Mouse (Mus musculus) lung, embryonic 14.5 days (tissue): Measurements from ENCODE around the gene Kcns1. TPM values are rescaled to one million over a fixed set of nuclear protein-coding genes. Genes with fewer than 3 reads are reported as not detected.

Source experiments
- ATAC-seq: fragments of 200-750 bp; cut with Nextera tagmentation; 2 replicates; pipeline ENCODE4 v1.8.0; 2017; ENCODE audit warnings: mild to moderate bottlenecking, moderate TSS enrichment, moderate library complexity; ENCODE audit not compliant: insufficient read depth
- DNase-seq: peaks from one replicate; pipeline ENCODE4 v3.0.0-alpha.2; 2015
- H3K27ac ChIP-seq: fragments of 300-500 bp; sonication (generic); 2 replicates; pipeline ENCODE4 v1.5.1; 2014; ENCODE audit warnings: low read depth, mild to moderate bottlenecking, moderate library complexity
- H3K27me3 ChIP-seq: fragments of 300-500 bp; sonication (generic); 2 replicates; pipeline ENCODE4 v1.6.1; 2014; ENCODE audit warnings: low read length, control low read depth; ENCODE audit not compliant: insufficient read depth
- H3K36me3 ChIP-seq: fragments of 300-500 bp; sonication (generic); 2 replicates; pipeline ENCODE4 v1.6.1; 2014; ENCODE audit warnings: control low read depth; ENCODE audit not compliant: insufficient read depth
- H3K4me1 ChIP-seq: fragments of 300-500 bp; sonication (generic); 2 replicates; pipeline ENCODE4 v1.6.1; 2014; ENCODE audit warnings: antibody characterized with exemption, control low read depth; ENCODE audit not compliant: insufficient read depth
- H3K4me2 ChIP-seq: fragments of 300-500 bp; sonication (generic); 2 replicates; pipeline ENCODE4 v1.6.1; 2014; ENCODE audit warnings: mild to moderate bottlenecking
- H3K4me3 ChIP-seq: fragments of 300-500 bp; sonication (generic); 2 replicates; pipeline ENCODE4 v1.5.1; 2014; ENCODE audit warnings: low read depth, low read length
- H3K9ac ChIP-seq: fragments of 300-500 bp; sonication (generic); 2 replicates; pipeline ENCODE4 v1.6.1; 2014
- H3K9me3 ChIP-seq: fragments of 300-500 bp; sonication (generic); 2 replicates; pipeline ENCODE4 v1.6.1; 2016; ENCODE audit warnings: low read depth, low read length, control low read depth
- CTCF ChIP-seq: IDR thresholded peaks from 2 replicates; pipeline ENCODE4 v1.5.1; 2016; ENCODE audit warnings: antibody characterized with exemption, low read depth
- WGBS: fragments of 180-500 bp; shearing (Covaris S2); extraction: QIAGEN DNeasy Blood & Tissue Kit; methylation state at CpG from one replicate; pipeline ENCODE4 v1.1.7; 2014; 5-methylcytosine and 5-hydroxymethylcytosine counted together
- polyA plus RNA-seq: library from polyadenylated mRNA; unstranded; fragments of >200 nt; fragmentation: Nextera tagmentation; extraction: Ambion mirVana; gene quantifications from 2 replicates; pipeline ENCODE4 v1.2.1, GENCODE M21; 2014

The Kcns1 gene
- polyA plus RNA-seq, 1 experiment from 2014 or later = not detected

DNA sequence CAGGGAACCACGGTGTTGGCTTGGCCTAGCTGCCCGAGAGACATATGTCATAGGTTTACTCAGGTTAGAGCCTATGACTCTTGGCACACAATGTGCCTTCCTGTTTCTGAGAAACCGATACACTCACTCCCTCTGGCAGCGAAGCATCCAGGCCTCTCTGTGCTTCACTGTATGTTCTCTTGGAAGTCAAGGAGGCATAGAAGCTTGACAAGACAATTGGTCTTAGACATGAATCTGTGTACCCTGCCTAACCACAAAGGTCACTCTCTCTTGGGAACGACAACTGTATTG is 25.7 kb upstream of the Kcns1 start:
- no peak for TF ChIP-seq CTCF
- H3K9ac ChIP-seq = no peak overlapping the region
- H3K4me1 ChIP-seq = no peaks in the 10 kb centered on the region
- no peaks in the 10 kb centered on the region for H3K9me3 ChIP-seq
- no peak overlapping the region for H3K4me3 ChIP-seq
- 81% methylated on average over 5 of the region's 5 CpGs for WGBS
- no peak overlapping the region for H3K27ac ChIP-seq
- H3K4me2 ChIP-seq = no peak overlapping the region
- no peaks in the 10 kb centered on the region for H3K27me3 ChIP-seq
- no peaks in the 10 kb centered on the region for H3K36me3 ChIP-seq
- ATAC-seq = no peak
- no peak for DNase-seq

DNA sequence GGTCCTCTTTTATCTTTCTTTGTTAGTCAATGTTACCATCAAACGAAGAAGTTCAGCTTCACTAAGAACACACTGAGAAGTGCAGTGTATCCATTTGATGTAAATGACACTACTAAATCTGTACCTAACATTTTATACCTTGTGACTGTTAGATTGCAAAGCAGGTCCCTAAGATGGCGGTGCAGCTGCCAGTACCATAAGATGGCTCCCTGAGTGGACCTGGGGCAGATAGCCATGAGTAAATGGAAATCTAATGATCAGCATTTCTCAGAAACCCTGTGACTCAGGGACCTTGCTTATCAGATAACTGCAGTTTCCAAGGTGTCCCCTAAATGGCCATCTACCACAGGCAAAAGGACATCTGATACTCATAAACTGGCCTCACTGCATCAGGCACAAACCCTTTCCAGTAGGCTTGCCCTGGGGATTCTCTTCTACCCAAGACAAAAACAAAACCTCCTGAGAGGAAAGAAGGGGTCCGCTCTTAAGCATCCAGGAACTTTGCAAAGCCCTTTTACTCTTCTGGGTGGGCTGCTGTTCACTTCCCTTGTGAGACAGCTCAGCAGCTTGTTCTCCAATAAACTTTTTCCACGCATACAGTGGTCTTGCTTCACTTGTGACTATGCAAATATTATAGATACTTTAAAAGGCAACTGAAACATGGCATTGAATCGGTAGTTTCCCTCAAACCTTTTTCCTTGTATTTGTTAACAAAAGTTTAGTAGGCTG is 25.2 kb upstream of the Kcns1 start:
- DNase-seq (no peak), ATAC-seq (no peak)
- 74% methylated on average over 5 of the region's 5 CpGs for WGBS
- Histone ChIP-seq H3K9me3 (no peaks in the 10 kb centered on the region), H3K36me3 (no peaks in the 10 kb centered on the region), H3K27ac (no peak overlapping the region), H3K9ac (no peak overlapping the region), H3K4me1 (no peaks in the 10 kb centered on the region), H3K4me2 (no peak overlapping the region), H3K27me3 (no peaks in the 10 kb centered on the region), H3K4me3 (no peak overlapping the region)
- no peak for TF ChIP-seq CTCF

DNA sequence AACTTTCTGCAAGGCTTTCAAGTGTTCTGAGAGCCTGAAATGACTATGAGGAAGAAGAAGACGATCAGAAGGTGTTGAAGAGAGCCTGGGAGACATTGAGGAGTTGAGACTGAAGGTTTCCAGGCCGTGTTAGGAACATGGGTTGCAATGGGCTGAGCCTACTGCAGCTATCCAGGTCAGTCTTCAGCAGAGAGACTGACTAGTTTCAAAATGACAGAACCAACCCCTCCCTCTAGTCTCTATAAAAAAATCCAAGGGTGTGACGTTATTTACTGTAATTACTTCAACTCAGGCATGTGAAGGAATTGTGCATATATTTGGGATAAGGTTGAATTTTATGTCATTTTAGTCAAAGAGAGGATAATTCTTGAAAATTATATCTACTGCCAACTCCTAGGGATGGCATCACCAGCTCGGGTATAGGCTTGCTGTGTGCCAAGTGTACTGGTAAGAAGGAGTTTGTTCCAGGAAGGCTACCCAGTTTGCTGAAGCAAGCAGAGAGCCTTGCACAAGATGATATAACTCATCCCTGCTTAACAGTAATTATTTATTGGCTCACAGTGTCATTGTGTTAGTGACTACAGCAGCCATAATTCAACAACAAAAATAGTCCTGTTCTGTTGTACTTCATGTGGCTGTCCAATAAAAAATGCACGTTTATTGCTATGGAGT is 24.2 kb upstream of the Kcns1 start:
- ATAC-seq (no peak), DNase-seq (no peak)
- Histone ChIP-seq H3K27ac (no peak overlapping the region), H3K9me3 (no peaks in the 10 kb centered on the region), H3K4me1 (no peaks in the 10 kb centered on the region), H3K27me3 (no peaks in the 10 kb centered on the region), H3K36me3 (no peaks in the 10 kb centered on the region), H3K9ac (no peak overlapping the region), H3K4me2 (no peak overlapping the region), H3K4me3 (no peak overlapping the region)
- no peak for TF ChIP-seq CTCF
- WGBS = 80% methylated on average over 5 of the region's 5 CpGs

DNA sequence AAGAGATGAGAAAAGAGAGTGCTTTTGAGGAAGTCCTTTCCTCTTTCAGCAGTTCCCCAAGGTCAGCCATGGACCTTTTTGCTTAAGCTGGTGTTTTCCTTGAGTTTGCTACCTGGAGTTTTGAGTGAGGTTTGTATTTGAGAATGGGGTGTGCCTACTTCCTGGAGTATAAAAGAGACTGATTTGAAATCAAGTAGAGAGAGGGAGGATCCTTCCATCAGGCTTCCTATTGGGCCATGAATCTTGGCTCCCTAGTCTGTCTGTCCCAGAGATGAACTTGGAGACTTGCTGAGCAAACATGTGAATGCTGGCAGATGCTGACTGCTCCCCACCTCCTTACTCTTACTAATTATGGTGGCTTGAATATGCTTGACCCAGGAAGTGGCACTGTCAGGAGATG is 21.4 kb upstream of the Kcns1 start:
- no peaks in the 10 kb centered on the region for H3K4me1 ChIP-seq
- TF ChIP-seq CTCF = no peak

DNA sequence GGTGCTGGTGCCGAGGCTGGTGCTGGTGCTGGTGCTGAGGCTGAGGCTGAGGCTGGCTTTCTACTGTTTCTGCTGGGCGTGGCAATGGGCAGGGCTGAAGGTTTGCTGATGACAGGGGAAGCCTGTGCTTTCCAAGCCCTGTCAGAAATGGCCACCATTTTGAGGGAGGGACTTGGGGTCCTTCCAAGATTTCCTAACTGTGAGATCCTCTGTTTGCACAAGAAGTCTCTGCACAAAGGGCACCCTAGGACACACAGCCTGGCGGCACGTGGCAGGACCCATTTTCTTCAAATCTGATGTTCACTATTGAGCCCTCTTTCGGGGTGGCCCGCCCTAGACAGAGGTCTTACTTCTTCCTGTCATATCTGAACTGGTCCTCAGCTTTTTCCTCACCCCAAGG is 19.7 kb upstream of the Kcns1 start, which contains the start of gene Wfdc12:
TSS of gene Wfdc12 (minus strand) at position 33 of the 400 bp plus-strand sequence.
- no peak for TF ChIP-seq CTCF
- Histone ChIP-seq H3K4me3 (no peak within 1 kb of the TSS), H3K4me1 (no peaks in the 10 kb centered on the region), H3K27me3 (no peaks in the 10 kb centered on the region), H3K36me3 (no peaks in the 10 kb centered on the region), H3K9me3 (no peaks in the 10 kb centered on the region), H3K9ac (no peak within 1 kb of the TSS), H3K4me2 (no peak within 1 kb of the TSS), H3K27ac (no peak within 1 kb of the TSS)
- WGBS = 69% methylated on average over 6 of the region's 6 CpGs
- ATAC-seq (no peak), DNase-seq (peak; percentile 34)

More for the DNA sequence above, 21.4 kb upstream of the Kcns1 start:
- Histone ChIP-seq H3K9me3 (no peaks in the 10 kb centered on the region), H3K36me3 (no peaks in the 10 kb centered on the region), H3K27me3 (no peaks in the 10 kb centered on the region), H3K9ac (no peak overlapping the region), H3K4me2 (no peak overlapping the region), H3K27ac (no peak overlapping the region), H3K4me3 (no peak overlapping the region)
- DNase-seq (no peak), ATAC-seq (no peak)

DNA sequence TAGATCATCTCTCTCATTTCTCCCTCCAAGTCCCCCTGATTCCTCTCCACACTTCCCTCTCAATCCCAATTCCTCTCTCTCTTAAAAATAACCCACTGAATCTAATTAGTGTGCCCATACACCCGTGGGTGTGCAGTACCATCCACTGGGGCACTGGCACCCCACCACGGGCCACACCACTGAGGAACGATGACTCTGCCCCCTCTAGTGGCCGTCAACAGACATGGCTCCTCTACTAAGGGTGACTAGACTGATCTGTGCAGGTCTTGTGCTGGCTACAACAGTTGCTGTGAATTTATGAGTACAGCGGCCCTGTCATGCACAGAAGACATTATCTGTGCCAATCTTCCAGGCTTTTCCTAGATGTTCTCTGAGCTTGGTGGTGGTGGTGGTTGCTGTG is 17.8 kb upstream of the Kcns1 start:
- whole genome bisulfite sequencing = 29% methylated on average over 5 of the region's 5 CpGs
- ATAC-seq = no peak

DNA sequence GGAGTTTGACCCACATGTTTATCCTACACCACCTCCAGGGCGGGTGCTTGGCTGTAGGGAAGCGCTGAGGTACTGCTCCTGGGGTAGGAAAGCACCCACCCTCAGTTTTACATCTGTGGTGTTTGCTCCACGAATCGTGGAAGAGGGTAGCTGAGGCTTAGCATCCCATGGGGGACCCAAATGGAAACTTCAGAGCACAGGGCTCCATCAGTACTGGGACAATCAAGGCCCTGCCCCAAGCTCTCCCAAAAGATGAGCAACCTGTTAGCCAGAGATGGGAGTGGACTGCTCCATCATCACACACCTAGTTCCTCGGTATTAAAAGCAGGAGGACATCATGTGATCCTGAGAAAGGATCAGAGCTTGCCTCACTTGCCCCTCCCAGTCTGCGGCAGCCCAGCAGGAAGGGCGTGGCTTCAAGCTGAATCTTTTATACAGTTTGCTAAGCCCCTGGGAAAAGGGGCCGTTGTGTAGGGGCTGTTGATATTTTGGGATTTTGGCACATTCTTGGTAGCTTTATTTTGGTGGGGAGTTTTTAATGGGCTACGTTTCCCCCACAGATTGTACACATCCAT is 13.3 kb upstream of the Kcns1 start:
- Histone ChIP-seq H3K9ac (no peak overlapping the region), H3K4me3 (no peak overlapping the region), H3K4me2 (no peak overlapping the region), H3K4me1 (no peaks in the 10 kb centered on the region), H3K9me3 (no peaks in the 10 kb centered on the region), H3K27me3 (no peaks in the 10 kb centered on the region), H3K36me3 (no peaks in the 10 kb centered on the region), H3K27ac (no peak overlapping the region)
- no peak for DNase-seq
- no peak for TF ChIP-seq CTCF
- no peak for ATAC-seq
- 37% methylated on average over 9 of the region's 9 CpGs for WGBS

More for the DNA sequence above, 17.8 kb upstream of the Kcns1 start:
- Histone ChIP-seq H3K4me2 (no peak overlapping the region), H3K4me3 (no peak overlapping the region), H3K9me3 (no peaks in the 10 kb centered on the region), H3K27ac (no peak overlapping the region), H3K4me1 (no peaks in the 10 kb centered on the region), H3K9ac (no peak overlapping the region), H3K36me3 (no peaks in the 10 kb centered on the region), H3K27me3 (no peaks in the 10 kb centered on the region)
- DNase-seq = peak; percentile 19
- TF ChIP-seq CTCF = peak; percentile 72
